Mouse (Mus musculus) stomach, postnatal 0 days (tissue): ENCODE measurements around the gene Tmx2.

Experiments
- CTCF ChIP-seq: IDR thresholded peaks from 2 replicates; pipeline ENCODE4 v1.5.1; 2016; ENCODE audit warnings: antibody characterized with exemption, low read depth, mild to moderate bottlenecking, moderate library complexity
- EP300 ChIP-seq: optimal IDR thresholded peaks from 2 replicates; pipeline ENCODE3; 2016; ENCODE audit warnings: antibody characterized with exemption

DNA sequence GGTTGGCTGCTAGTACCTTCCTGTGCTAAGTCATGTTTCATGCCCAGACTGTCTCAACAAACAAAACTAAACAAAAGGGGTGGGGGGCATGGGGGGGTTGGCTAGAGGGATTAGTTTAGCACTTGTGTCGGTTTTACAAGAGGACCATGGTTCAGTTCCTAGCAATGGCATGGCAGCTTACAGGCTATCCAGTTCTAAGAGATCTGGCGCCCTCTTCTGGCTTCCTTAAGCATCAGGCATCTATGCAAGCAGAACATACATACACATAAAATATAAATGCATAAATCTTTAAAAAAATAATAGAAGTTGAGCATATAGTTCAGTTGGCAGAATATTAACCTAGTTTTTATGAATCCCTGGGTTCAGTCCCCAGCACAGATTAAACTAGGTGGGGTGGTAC, 16.1 kb downstream of the Tmx2 start:
- TF ChIP-seq CTCF (peak; percentile 74), EP300 (no peak)
